Mouse (Mus musculus) kidney, adult 10 weeks (tissue): Measurements from ENCODE around the gene Atad2b. TPM values are rescaled to one million over a fixed set of nuclear protein-coding genes. Genes with fewer than 3 reads are reported as not detected.

ENCODE experiments used
- polyA plus RNA-seq: library from polyadenylated mRNA; stranded (reverse); fragments of 350-450 nt; fragmentation: Illumina TruSeq; extraction: RNeasy Lipid Tissue Mini Kit (QIAGEN cat#74804); gene quantifications from one replicate; pipeline ENCODE4 v1.2.3, GENCODE M21; 2014; ENCODE audit warnings: low read depth, low replicate concordance

Gene Atad2b
- polyA plus RNA-seq = 24.7 TPM

GRCm38 (mm10) chr12:4916994-4917804, at the start of gene Atad2b:
Atad2b (plus strand) TSS chr12:4917353.

GRCm38 (mm10) chr12:4874161-4874927, 42.8 kb upstream of the Atad2b start, which contains the start of gene Mfsd2b:
Mfsd2b (minus strand) TSS chr12:4874359.

GRCm38 (mm10) chr12:4906951-4907906, 9.9 kb upstream of the Atad2b start, which contains the start of gene Ubxn2a:
Ubxn2a (minus strand) TSS chr12:4907705.

Other genes with a start within 250 kb of the Atad2b start
- 0.49 TPM for gene Fam228a, start 178.9 kb upstream of the Atad2b start, polyA plus RNA-seq
- 4.0 TPM for gene Pfn4, start 148.3 kb upstream of the Atad2b start, polyA plus RNA-seq
- 7.9 TPM for gene Fam228b, start 148.1 kb upstream of the Atad2b start, polyA plus RNA-seq
- 272 TPM for gene Sf3b6, start 99.8 kb upstream of the Atad2b start, polyA plus RNA-seq
- 1.3 TPM for gene Fkbp1b, start 75.8 kb upstream of the Atad2b start, polyA plus RNA-seq
- gene Wdcp, start 74.0 kb upstream of the Atad2b start, polyA plus RNA-seq = 5.5 TPM
- gene Mfsd2b, start 43.0 kb upstream of the Atad2b start, polyA plus RNA-seq = 0.57 TPM
- 238 TPM for gene Ubxn2a, start 9.6 kb upstream of the Atad2b start, polyA plus RNA-seq